Mouse (Mus musculus) megakaryocyte, embryonic 14.5 days (primary cell): ENCODE data around the gene Ncoa6. TPM values are rescaled to one million over a fixed set of nuclear protein-coding genes. Genes with fewer than 3 reads are reported as not detected.

Source experiments
- H3K27me3 ChIP-seq: replicated peaks from 2 replicates; pipeline ENCODE3; 2012; ENCODE audit warnings: inconsistent platforms
- H3K36me3 ChIP-seq: replicated peaks from 2 replicates; pipeline ENCODE3; 2012; ENCODE audit warnings: low read length, inconsistent platforms, mixed read lengths
- H3K4me1 ChIP-seq: 2 replicates; pipeline ENCODE4 v1.6.1; 2012; ENCODE audit warnings: inconsistent platforms
- H3K4me3 ChIP-seq: replicated peaks from 2 replicates; pipeline ENCODE3; 2012; ENCODE audit warnings: moderate library complexity, mild to moderate bottlenecking, inconsistent platforms
- H3K9me3 ChIP-seq: 2 replicates; pipeline ENCODE4 v1.6.1; 2012; ENCODE audit warnings: inconsistent platforms
- FLI1 ChIP-seq: IDR thresholded peaks from 2 replicates; pipeline ENCODE4 v1.6.1; 2012; ENCODE audit warnings: low read length, inconsistent platforms, mixed read lengths
- GATA1 ChIP-seq: IDR thresholded peaks from 3 replicates; pipeline ENCODE4 v1.6.1; 2012; ENCODE audit warnings: mixed read lengths, low read length, inconsistent platforms, borderline replicate concordance
- polyA plus RNA-seq: library from polyadenylated mRNA; stranded (reverse); fragments of >175 nt; gene quantifications from 2 replicates; pipeline ENCODE4 v1.2.3, GENCODE M21; 2012; ENCODE audit warnings: low replicate concordance; ENCODE audit not compliant: insufficient read depth

Gene Ncoa6
- polyA plus RNA-seq, 1 experiment, result 8.0 TPM

DNA sequence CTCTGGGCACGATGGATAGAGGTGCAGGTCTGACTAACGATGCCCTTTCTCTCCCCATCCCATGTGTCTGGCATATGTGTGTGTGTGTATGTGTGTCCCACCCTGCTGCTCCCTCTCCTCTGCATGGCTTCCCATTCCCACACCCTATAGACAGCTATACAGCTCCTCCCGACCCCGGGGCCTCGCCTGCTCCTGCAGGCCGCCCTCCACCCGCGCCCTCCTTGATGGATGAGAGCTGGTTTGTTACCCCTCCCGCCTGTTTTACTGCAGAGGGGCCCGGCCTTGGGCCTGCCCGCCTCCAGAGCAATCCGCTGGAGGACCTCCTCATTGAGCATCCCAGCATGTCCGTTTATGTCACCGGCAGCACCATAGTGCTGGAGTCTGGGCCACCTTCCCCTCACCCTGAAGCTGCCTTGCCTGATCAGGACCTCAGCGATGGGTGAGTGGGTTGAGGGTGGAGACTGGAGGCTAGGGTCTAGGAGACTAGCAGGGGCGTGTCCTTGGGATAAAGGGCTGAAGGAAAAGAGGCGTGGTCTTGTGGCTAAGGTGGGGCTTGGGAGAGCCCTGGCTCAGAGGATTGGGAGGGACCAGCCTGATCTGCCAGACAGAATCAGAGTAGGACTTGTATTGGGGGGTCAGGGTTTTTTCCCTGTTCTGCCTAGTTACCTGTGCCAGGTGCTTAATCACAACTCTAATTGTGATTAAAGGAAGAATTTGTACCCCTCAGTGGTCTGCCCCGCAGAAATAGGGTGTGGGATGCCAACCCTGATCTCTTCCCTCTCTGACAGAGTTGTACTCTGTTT is 87.8 kb downstream of the Ncoa6 start:
- Histone ChIP-seq H3K27me3 (peaks cover 3% of the 10 kb centered on the region), H3K4me1 (peaks cover 41% of the 10 kb centered on the region), H3K9me3 (no peaks in the 10 kb centered on the region), H3K4me3 (peak overlapping the region; percentile 11), H3K36me3 (peaks cover 58% of the 10 kb centered on the region)
- TF ChIP-seq GATA1, result no peak
- TF ChIP-seq FLI1, result no peak

GRCm38 (mm10) chr2:155385090-155385489 is 88.6 kb downstream of the Ncoa6 start:
- peaks cover 50% of the 10 kb centered on the region for H3K36me3 ChIP-seq
- no peak overlapping the region for H3K4me3 ChIP-seq
- TF ChIP-seq FLI1, result no peak
- no peak for TF ChIP-seq GATA1
- peaks cover 46% of the 10 kb centered on the region for H3K4me1 ChIP-seq
- H3K27me3 ChIP-seq, result peaks cover 11% of the 10 kb centered on the region
- no peaks in the 10 kb centered on the region for H3K9me3 ChIP-seq

- TF ChIP-seq FLI1, result no peak
- no peak for TF ChIP-seq GATA1
- Histone ChIP-seq H3K9me3 (no peaks in the 10 kb centered on the region), H3K27me3 (peaks cover 27% of the 10 kb centered on the region), H3K4me1 (peaks cover 49% of the 10 kb centered on the region), H3K36me3 (peaks cover 28% of the 10 kb centered on the region), H3K4me3 (peak overlapping the region; percentile 93)
These were observed 90.8 kb downstream of the Ncoa6 start for GRCm38 (mm10) chr2:155382791-155383438.

- peaks cover 22% of the 10 kb centered on the region for H3K36me3 ChIP-seq
- peaks cover 31% of the 10 kb centered on the region for H3K27me3 ChIP-seq
- peak overlapping the region; percentile 93 for H3K4me3 ChIP-seq
- peaks cover 45% of the 10 kb centered on the region for H3K4me1 ChIP-seq
- no peaks in the 10 kb centered on the region for H3K9me3 ChIP-seq
- TF ChIP-seq GATA1, result no peak
- TF ChIP-seq FLI1, result no peak
These were observed 91.4 kb downstream of the Ncoa6 start for GRCm38 (mm10) chr2:155382332-155382700.

- Histone ChIP-seq H3K4me1 (peaks cover 42% of the 10 kb centered on the region), H3K4me3 (peak overlapping the region; percentile 93), H3K27me3 (peaks cover 35% of the 10 kb centered on the region), H3K36me3 (peaks cover 17% of the 10 kb centered on the region), H3K9me3 (0 out of 2 replicates have a peak, but pooled peaks cover under 1% of the 10 kb centered on the region)
- TF ChIP-seq GATA1, result no peak
- no peak for TF ChIP-seq FLI1
These were observed 91.9 kb downstream of the Ncoa6 start for GRCm38 (mm10) chr2:155381643-155382331.

DNA sequence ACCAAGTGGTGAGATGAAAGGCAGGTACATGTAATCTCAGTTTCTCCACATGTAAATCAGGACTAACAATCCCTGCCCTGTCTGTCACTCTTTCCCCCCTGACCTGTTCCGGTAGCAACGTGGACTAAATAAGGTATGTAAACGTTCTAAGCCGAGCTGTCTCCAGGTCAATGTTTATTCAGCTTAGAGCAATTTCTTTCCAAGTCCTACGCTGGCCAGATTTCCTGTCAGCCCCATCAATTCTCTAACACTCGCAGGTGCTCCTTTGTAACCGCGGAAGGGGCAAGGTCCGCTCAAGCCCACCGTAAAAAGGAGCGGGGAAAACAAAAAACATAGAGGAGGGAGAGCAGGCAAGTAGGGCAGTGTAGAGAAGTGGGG is 92.6 kb downstream of the Ncoa6 start:
- peak overlapping the region; percentile 93 for H3K4me3 ChIP-seq
- H3K9me3 ChIP-seq, result 0 out of 2 replicates have a peak, but pooled peaks cover 2% of the 10 kb centered on the region
- H3K27me3 ChIP-seq, result peaks cover 40% of the 10 kb centered on the region
- TF ChIP-seq FLI1, result no peak
- TF ChIP-seq GATA1, result no peak
- peaks cover 42% of the 10 kb centered on the region for H3K4me1 ChIP-seq
- peaks cover 9% of the 10 kb centered on the region for H3K36me3 ChIP-seq

DNA sequence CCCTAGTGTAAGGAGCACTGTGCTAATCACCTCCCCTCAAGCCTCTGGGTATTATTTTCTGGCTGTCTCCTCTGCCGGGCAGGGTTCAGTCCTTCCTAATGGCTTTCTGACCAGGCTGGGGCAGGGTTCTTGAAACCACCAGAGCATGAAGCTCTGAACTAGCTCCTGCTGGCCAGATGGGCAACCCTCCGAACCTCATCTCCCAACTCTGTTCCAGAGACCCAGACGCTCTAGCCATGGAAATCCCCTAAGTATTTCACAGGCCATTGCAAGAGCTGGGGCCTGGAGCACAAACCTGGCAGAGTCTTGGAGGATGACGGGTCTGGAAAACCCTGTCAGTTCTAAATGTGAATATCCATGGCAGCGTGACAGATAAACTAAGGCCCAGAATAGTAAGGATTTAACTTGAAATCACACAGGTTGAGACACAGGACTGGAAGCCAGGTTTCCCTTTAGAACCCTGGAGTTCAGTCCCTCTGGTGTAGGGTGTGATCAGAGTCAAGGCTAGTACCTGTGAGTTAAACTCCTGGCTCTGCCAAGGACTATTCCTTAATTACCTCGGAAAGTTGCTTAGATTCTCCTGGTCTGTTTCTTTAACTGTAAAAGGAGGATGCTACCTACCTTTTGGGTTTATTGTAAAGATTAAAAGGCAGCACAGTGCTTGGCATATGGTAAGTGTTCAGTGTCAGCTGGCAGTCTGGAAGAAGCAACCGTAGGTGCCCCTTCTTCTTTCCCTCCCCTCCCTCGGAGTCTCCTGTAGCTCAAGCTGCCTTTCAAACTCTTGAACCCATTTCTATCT is 93.2 kb downstream of the Ncoa6 start, which contains the start of gene Trp53inp2:
Gene Trp53inp2, plus strand, starts transcription at position 799 of the 799 bp plus-strand sequence.
- H3K4me1 ChIP-seq, result peaks cover 39% of the 10 kb centered on the region
- H3K9me3 ChIP-seq, result 0 out of 2 replicates have a peak, but pooled peaks cover 2% of the 10 kb centered on the region
- TF ChIP-seq FLI1, result no peak
- no peak for TF ChIP-seq GATA1
- peaks cover 42% of the 10 kb centered on the region for H3K27me3 ChIP-seq
- peak within 1 kb of the TSS; percentile 93 for H3K4me3 ChIP-seq
- peaks cover 4% of the 10 kb centered on the region for H3K36me3 ChIP-seq

DNA sequence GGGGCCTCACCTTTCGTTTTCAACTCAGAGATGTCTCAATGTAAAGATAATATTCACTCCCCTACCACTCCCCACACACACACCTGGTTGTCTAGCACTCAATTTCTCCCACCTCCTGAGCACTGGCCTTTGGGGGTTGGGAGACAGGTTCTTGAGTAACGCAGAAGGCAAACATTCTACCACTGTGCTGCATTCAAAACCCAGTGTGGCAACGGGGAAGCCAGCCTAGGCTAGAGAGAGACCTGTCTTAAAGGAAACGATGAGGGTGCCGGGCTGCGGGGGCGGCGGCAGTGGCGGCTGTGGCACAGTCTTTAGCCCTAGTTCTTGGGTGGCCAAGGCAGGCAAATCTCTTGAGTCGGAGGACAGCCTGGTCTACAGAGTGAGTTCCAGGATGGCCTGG is 97.5 kb downstream of the Ncoa6 start:
- Histone ChIP-seq H3K36me3 (no peaks in the 10 kb centered on the region), H3K27me3 (peaks cover 49% of the 10 kb centered on the region), H3K4me1 (peaks cover 16% of the 10 kb centered on the region), H3K9me3 (0 out of 2 replicates have a peak, but pooled peaks cover 2% of the 10 kb centered on the region), H3K4me3 (no peak overlapping the region)
- TF ChIP-seq GATA1 (no peak), FLI1 (no peak)

- TF ChIP-seq GATA1 (no peak), FLI1 (no peak)
- Histone ChIP-seq H3K4me1 (peaks cover 13% of the 10 kb centered on the region), H3K27me3 (peaks cover 32% of the 10 kb centered on the region), H3K9me3 (0 out of 2 replicates have a peak, but pooled peaks cover 2% of the 10 kb centered on the region), H3K36me3 (no peaks in the 10 kb centered on the region), H3K4me3 (no peak overlapping the region)
These were observed 99.2 kb downstream of the Ncoa6 start for GRCm38 (mm10) chr2:155374521-155374920.
